In the genomic region with DNA sequence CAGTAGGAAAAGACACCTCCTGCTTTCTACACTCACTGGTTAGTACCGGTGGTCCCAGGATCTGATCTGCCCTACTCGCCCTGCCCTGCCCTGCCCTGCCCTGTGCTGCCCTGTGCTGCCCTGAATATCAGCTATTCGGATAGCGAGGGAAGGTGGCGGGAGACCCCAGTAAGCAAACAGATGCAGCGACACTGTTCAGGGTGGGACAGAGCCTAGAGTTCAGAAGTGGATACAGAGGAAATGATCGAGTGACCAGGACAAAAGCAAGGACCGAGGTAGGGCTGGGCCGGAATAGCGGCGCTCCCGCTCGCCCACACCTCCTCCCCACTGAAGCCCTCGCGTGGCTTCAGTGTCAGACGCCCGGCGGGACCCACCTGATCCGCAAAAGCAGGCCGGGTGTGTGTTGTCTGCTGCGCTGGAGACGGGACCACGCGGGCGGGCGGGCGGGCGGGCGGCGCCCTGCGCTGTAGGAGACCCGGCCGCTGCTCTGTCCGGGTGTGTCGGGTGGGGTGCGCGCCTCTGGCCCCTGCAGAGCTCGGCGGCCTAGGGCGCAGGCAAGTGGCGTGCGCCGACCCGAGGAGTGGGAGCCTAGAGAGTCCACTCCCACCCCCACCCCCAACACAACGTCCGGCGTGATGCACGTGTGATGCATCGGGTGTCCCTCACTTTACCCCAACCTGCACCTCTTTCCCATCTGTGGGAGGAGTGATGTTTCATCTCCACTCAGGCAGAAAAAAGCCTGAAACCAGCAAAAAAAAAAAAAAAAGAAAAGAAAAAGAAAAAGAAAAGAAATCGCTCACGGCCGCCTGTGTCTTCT, we compare ENCODE assay signal across 8 mouse cellular contexts. TPM values are rescaled to one million over a fixed set of nuclear protein-coding genes. Genes with fewer than 3 reads are reported as not detected.
DNase-seq lines count a peak whose midpoint lies in the region; ATAC-seq and TF ChIP-seq lines count a peak whose summit lies in the region.

No protein-coding gene starts in this region.

- TF ChIP-seq POLR2A in limb, embryonic 14.5 days (IDR thresholded peaks at IDR 0.05; ENCODE audit: borderline replicate concordance, extremely low read depth, insufficient read depth, insufficient read length): no peak

- no peaks in the 10 kb centered on the region for H3K9me3 ChIP-seq in lung, embryonic 15.5 days
- no peaks in the 10 kb centered on the region for H3K9me3 ChIP-seq in heart, embryonic 14.5 days (ENCODE audit: control insufficient read depth, low read length)
- H3K9me3 ChIP-seq in limb, embryonic 14.5 days (ENCODE audit: control insufficient read depth, low read length): no peaks in the 10 kb centered on the region
- H3K9me3 ChIP-seq in neural tube, embryonic 11.5 days (ENCODE audit: control insufficient read depth, low read length): no peaks in the 10 kb centered on the region

- 1% methylated on average over 37 of the region's 52 CpGs for WGBS in lung, embryonic 15.5 days
- WGBS in heart, embryonic 14.5 days: under 1% methylated on average over 51 of the region's 52 CpGs
- under 1% methylated on average over 37 of the region's 52 CpGs for WGBS in limb, embryonic 14.5 days
- 1% methylated on average over 52 of the region's 52 CpGs for WGBS in neural tube, embryonic 11.5 days

- ATAC-seq in lung, embryonic 15.5 days (ENCODE audit: borderline replicate concordance, extremely low read depth, low FRiP score, low TSS enrichment): peak; percentile 17
- peak; percentile 33; the same call in 1 of the 2 replicates for ATAC-seq in heart, embryonic 14.5 days (ENCODE audit: insufficient number of reproducible peaks, insufficient read depth, low FRiP score, low read depth)
- 0 out of 2 replicates have a peak, but pooled peaks have one; percentile 28 for ATAC-seq in limb, embryonic 14.5 days (ENCODE audit: low FRiP score, low read depth)
- ATAC-seq in neural tube, embryonic 11.5 days (ENCODE audit: insufficient read depth, low FRiP score, low TSS enrichment): peak; percentile 68

- DNase-seq in lung, postnatal 36 days: no peak
- peak; percentile 16 for DNase-seq in c-Kit-negative CD71-positive TER-119-positive erythroid progenitor cells, embryonic 14.5 days (ENCODE audit: low read depth, low spot score)
- DNase-seq in limb, embryonic 14.5 days (ENCODE audit: low spot score): no peak
- peak; percentile 39 for DNase-seq in neural tube, embryonic 11.5 days (ENCODE audit: low spot score)
- no peak for DNase-seq in testis, postnatal 14 days (ENCODE audit: low spot score)
- DNase-seq in layer of hippocampus, postnatal 25 days (ENCODE audit: extremely low spot score in 1 of 2, low spot score in 1 of 2): no peak

- H3K27me3 ChIP-seq in lung, embryonic 15.5 days: no peaks in the 10 kb centered on the region
- H3K27me3 ChIP-seq in heart, embryonic 14.5 days (ENCODE audit: control insufficient read depth, insufficient read depth, low read length): no peaks in the 10 kb centered on the region
- H3K27me3 ChIP-seq in limb, embryonic 14.5 days (ENCODE audit: control insufficient read depth, insufficient read depth, low read length): 0 out of 2 replicates have a peak, but pooled peaks cover 4% of the 10 kb centered on the region
- no peaks in the 10 kb centered on the region; the same call in 1 of the 2 replicates for H3K27me3 ChIP-seq in neural tube, embryonic 11.5 days (ENCODE audit: control insufficient read depth, insufficient read depth, low read length)

- H3K4me3 ChIP-seq in lung, embryonic 15.5 days: peak overlapping the region; percentile 53
- peak overlapping the region; percentile 67 to 77 for H3K4me3 ChIP-seq in heart, embryonic 14.5 days (ENCODE audit: control insufficient read depth in 1 of 2, insufficient read depth in 1 of 2, low read depth in 1 of 2, low read length in 2 of 2)
- H3K4me3 ChIP-seq in limb, embryonic 14.5 days (replicated peaks; ENCODE audit: low read length): peak overlapping the region; percentile 55
- peak overlapping the region; percentile 56 for H3K4me3 ChIP-seq in neural tube, embryonic 11.5 days (ENCODE audit: low read depth, low read length)

- peaks cover 30% of the 10 kb centered on the region for H3K4me1 ChIP-seq in lung, embryonic 15.5 days
- H3K4me1 ChIP-seq in heart, embryonic 14.5 days (ENCODE audit: control insufficient read depth in 2 of 2, insufficient read depth in 2 of 2, low read length in 2 of 2): peaks cover 13 to 20% of the 10 kb centered on the region in 2 experiments
- peaks cover 11% of the 10 kb centered on the region for H3K4me1 ChIP-seq in limb, embryonic 14.5 days (ENCODE audit: control insufficient read depth, insufficient read depth, low read length)
- H3K4me1 ChIP-seq in neural tube, embryonic 11.5 days (ENCODE audit: control insufficient read depth, insufficient read depth, low read length): peaks cover 3% of the 10 kb centered on the region; the same call in 1 of the 2 replicates

- peak overlapping the region; percentile 93 for H3K4me2 ChIP-seq in lung, embryonic 15.5 days
- H3K4me2 ChIP-seq in heart, embryonic 14.5 days (ENCODE audit: low read length): peak overlapping the region; percentile 95
- peak overlapping the region; percentile 93 for H3K4me2 ChIP-seq in limb, embryonic 14.5 days (replicated peaks; ENCODE audit: low read depth, low read length, severe bottlenecking)
- peak overlapping the region; percentile 97 for H3K4me2 ChIP-seq in neural tube, embryonic 11.5 days (ENCODE audit: low read depth)

- peak overlapping the region; percentile 75 for H3K27ac ChIP-seq in lung, embryonic 15.5 days
- peak overlapping the region; percentile 80 to 89 for H3K27ac ChIP-seq in heart, embryonic 14.5 days (replicated peaks in 1 of 2; ENCODE audit: control insufficient read depth in 1 of 2, insufficient read depth in 1 of 2, low read depth in 2 of 2, low read length in 2 of 2)
- peak overlapping the region; percentile 52 for H3K27ac ChIP-seq in limb, embryonic 14.5 days (replicated peaks; ENCODE audit: low read depth, low read length)
- 0 out of 2 replicates have a peak overlapping the region, but pooled peaks have one; percentile 14 for H3K27ac ChIP-seq in neural tube, embryonic 11.5 days (ENCODE audit: low read depth, low read length)

- peak overlapping the region; percentile 62 for H3K9ac ChIP-seq in lung, embryonic 15.5 days
- peak overlapping the region; percentile 86 for H3K9ac ChIP-seq in heart, embryonic 14.5 days (ENCODE audit: low read length)
- H3K9ac ChIP-seq in limb, embryonic 14.5 days (ENCODE audit: low read depth, low read length, severe bottlenecking): peak overlapping the region; percentile 70
- H3K9ac ChIP-seq in neural tube, embryonic 11.5 days (ENCODE audit: low read length): peak overlapping the region; percentile 70

- no peaks in the 10 kb centered on the region for H3K36me3 ChIP-seq in lung, embryonic 15.5 days
- peaks cover 3% of the 10 kb centered on the region; the same call in 1 of the 2 replicates for H3K36me3 ChIP-seq in heart, embryonic 14.5 days (ENCODE audit: control insufficient read depth, insufficient read depth, low read length)
- H3K36me3 ChIP-seq in limb, embryonic 14.5 days (ENCODE audit: control insufficient read depth, insufficient read depth, low read length): no peaks in the 10 kb centered on the region
- no peaks in the 10 kb centered on the region for H3K36me3 ChIP-seq in neural tube, embryonic 11.5 days (ENCODE audit: control insufficient read depth, insufficient read depth, low read length)

RNA-seq across cellular contexts. Expression of gene Ggta1, which starts 0.9 kb away (rescaled TPM):
- 19.6 and 20.8 TPM in 2 replicates for polyA plus RNA-seq in lung, embryonic 15.5 days (2015; fragmentation: Nextera tagmentation; extraction: Ambion mirVana)
- polyA plus RNA-seq in heart, embryonic 14.5 days (2014; fragmentation: Nextera tagmentation; extraction: Ambion mirVana): 37.9 and 39.4 TPM in 2 replicates
- 27.4 TPM in 2 replicates for polyA plus RNA-seq in limb, embryonic 14.5 days (2012; rRNA removed)
- polyA plus RNA-seq in limb, embryonic 14.5 days (2014; fragmentation: Nextera tagmentation; extraction: Ambion mirVana): 29.2 and 36.1 TPM in 2 replicates
- 7.3 and 9.5 TPM in 2 replicates for polyA plus RNA-seq in neural tube, embryonic 11.5 days (2014; fragmentation: Nextera tagmentation; extraction: Ambion mirVana)
- total RNA-seq in layer of hippocampus, postnatal 25 days (2021): 1 to 10 TPM; 2.0 to 3.9 TPM

Comparison
In these comparisons a context has a peak if more than half of its experiments do, and no peak if none do; other contexts are left out.
1. ATAC-seq: peak in every context shown above with its lines; median percentile 68 in neural tube, embryonic 11.5 days; 33 in heart, embryonic 14.5 days; 28 in limb, embryonic 14.5 days; 17 in lung, embryonic 15.5 days.
2. H3K27ac ChIP-seq: peak in every context shown above with its lines; median percentile 84 in heart, embryonic 14.5 days; 75 in lung, embryonic 15.5 days; 52 in limb, embryonic 14.5 days; 14 in neural tube, embryonic 11.5 days.
3. DNase-seq: peak in c-Kit-negative CD71-positive TER-119-positive erythroid progenitor cells, embryonic 14.5 days (single experiment) and neural tube, embryonic 11.5 days (single experiment); none in lung, postnatal 36 days (single experiment), limb, embryonic 14.5 days (single experiment), testis, postnatal 14 days (single experiment) and layer of hippocampus, postnatal 25 days (0 of 2).
4. Peak in every context shown above with its lines, with median percentiles within 50 percentile points of each other: H3K4me2 ChIP-seq, H3K4me3 ChIP-seq and H3K9ac ChIP-seq.